Mouse (Mus musculus): ENCODE data around the gene Msantd1.
"Not testable (repeated sequence)": the region's sequence is repeated elsewhere in the genome, so short reads cannot be mapped to it uniquely, and the experiment has no call there.

The Msantd1 gene

GRCm38 (mm10) chr5:34907910-34908725, at the start of gene Msantd1:
Gene Msantd1, plus strand, starts transcription at chr5:34908012.
- DNase-seq (ENCODE audit: extremely low spot score, low spot score), result no peak

DNA sequence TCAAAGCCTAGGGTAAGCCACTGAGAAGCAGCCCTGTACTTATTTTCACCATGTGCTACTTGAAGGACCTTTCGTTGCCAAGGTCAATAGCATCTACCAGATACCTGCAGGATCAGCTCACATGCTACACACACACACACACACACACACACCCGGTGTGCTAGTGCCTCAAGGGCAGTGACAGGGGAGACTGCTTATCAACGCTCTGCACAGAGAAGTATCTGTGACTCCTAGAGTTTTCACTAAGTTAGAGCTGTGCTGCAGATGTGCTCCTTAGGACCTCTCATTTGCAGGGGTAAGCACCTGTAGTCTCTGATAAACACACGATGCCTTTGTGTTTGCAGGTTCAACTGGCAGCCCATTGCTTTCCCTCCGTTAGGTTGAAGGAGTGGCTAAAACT, 42.4 kb upstream of the Msantd1 start:
- no peak for DNase-seq (ENCODE audit: extremely low spot score, low spot score)

DNA sequence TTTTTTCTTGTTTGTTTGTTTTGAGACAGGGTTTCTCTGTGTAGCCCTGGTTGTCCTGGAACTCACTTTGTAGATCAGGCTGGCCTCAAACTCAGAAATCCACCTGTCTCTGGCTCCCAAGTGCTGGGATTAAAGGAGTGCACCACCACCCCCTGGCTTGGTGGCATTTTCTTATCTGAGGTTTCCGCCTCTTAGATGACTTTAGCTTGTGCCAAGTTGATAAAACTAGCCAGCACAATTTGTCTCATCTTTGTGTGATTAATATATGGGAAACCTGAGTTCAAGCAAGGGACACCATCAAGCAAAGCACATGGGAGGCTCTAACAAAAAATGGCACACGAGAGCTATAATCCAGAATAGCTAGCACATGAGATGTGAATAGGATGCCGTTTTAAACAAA, 27.5 kb upstream of the Msantd1 start:
- not testable (repeated sequence) for DNase-seq (ENCODE audit: extremely low spot score, low spot score)

- no peak for DNase-seq (ENCODE audit: extremely low spot score, low spot score)
These were observed 26.8 kb upstream of the Msantd1 start for GRCm38 (mm10) chr5:34881023-34881422.

GRCm38 (mm10) chr5:34885250-34885649, 22.6 kb upstream of the Msantd1 start:
- no peak for DNase-seq (ENCODE audit: extremely low spot score, low spot score)

- DNase-seq (ENCODE audit: extremely low spot score, low spot score), result no peak
These were observed 18.6 kb upstream of the Msantd1 start for GRCm38 (mm10) chr5:34889252-34889651.

DNA sequence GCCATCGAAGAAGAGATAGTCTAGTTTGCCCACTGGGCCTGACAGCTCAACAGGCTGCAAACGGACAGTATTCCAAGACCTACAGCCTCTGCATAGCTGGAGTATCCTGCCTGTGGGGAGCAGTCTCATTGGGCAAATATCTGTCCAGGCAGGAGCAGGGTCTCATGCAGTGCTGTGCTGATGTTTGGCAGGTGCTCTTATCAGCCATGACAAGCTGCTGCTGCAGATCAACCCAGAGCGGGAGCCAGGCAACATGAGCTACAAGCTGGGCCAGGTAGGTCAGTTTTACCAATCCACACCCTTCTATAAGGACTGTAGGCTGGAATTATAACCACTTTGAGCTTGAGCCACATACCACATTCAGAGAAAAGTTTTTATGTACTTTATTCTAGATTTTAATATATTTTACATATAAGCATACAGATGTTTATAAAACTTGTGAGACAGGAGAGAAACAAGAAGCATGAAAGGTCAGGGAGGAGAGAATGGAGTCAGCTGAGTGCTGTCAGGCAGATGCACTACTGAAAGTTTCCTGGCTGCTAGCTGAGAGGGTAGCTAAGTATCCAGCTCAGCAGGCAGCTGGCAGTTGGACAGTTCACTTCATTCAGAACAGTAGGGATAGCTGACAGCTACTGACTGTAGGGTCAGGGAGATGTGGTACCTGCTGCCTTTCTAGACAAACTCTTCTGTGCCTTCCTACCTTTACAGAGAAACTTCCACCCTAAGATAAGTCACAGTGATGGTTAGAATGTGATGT, 10.9 kb upstream of the Msantd1 start:
- DNase-seq (ENCODE audit: extremely low spot score, low spot score), result no peak

- no peak for DNase-seq (ENCODE audit: extremely low spot score, low spot score)
These were observed 7.9 kb upstream of the Msantd1 start for GRCm38 (mm10) chr5:34899787-34900469.

DNA sequence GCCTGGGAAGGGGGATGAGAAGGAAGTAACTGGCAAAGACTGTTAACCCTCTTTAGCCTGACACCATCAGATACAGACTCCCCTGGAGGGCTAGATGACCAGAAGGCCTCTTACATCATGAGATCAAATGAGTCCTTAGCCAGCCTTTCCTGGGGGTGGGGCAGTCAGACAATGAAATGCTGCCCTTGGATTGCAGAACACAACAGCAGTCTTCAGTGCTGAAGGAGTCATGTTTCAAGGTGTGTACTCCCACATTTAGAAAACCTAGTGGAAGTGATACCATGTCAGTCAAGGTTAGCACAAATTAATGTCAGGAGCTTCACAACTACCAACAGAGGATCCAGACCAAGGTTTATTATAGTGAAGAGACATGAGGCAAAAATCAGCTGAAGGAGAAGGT, 5.4 kb upstream of the Msantd1 start:
- no peak for DNase-seq (ENCODE audit: extremely low spot score, low spot score)

- no peak for DNase-seq (ENCODE audit: extremely low spot score, low spot score)
These were observed 4.9 kb upstream of the Msantd1 start for GRCm38 (mm10) chr5:34902811-34903385.

GRCm38 (mm10) chr5:34904412-34904811, 3.4 kb upstream of the Msantd1 start:
- DNase-seq (ENCODE audit: extremely low spot score, low spot score), result no peak

DNA sequence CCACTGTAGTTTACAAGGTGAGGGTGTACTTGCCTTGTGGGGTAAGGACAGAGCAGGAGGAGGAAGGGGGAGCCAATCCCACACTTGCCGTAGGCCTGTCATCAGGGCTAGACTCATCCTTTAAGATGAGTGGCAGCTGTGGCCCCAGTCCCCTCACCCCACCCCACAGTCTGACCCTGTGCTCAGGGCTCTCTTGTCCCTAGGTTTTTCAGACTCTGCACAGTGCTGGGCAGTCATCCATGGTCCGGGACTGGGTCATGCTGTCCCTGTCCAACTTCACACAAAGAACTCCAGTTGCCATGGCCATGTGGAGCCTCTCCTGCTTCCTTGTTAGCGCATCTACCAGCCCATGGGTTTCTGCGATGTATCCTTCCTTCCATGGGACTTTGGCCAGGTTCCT, 582 bp upstream of the Msantd1 start:
- no peak for DNase-seq (ENCODE audit: extremely low spot score, low spot score)

- no peak for DNase-seq (ENCODE audit: extremely low spot score, low spot score)
These were observed 1.2 kb downstream of the Msantd1 start for GRCm38 (mm10) chr5:34908726-34909633.

DNA sequence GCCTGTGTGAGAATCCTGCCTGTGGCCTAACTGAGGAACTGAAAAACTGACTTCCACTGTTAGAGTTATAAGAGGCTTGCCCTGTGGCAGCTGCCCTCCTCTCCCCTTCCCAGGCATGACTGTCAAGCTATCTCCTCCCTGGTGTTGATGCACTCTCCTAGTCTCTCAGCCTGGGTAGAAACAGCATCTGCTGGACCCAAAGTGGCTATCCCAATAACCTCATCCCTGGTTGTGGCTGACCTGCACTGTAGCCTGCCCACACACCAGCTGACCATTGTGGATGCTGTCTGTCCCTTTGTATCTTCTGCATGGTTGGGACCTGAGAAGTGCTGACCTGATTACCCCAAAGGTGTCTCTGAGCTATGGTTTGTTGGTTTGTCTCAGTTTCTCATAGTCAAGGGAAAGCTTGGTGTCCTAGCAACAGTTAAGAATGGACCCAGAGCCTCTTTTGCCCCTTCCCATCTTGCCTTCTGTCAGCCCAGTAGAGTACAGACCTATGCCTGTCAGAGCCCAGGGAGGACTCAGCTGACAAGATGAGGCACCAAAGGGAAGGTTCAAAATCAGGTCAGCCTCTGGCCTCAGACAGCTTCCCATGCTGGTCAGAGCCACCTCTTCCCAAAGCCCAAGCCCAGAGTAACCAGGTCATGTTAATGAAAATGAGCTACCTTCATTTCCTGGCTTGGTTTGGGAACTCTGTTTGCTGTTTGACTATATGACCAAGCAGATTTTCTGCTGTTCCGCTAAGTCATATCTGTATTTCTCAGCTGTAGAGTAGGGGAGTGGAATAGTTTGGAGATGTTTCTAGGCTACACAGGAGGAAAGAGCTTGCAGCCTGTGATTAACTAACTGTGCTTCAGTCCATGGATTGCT, 2.1 kb downstream of the Msantd1 start:
- DNase-seq (ENCODE audit: extremely low spot score, low spot score), result no peak

DNA sequence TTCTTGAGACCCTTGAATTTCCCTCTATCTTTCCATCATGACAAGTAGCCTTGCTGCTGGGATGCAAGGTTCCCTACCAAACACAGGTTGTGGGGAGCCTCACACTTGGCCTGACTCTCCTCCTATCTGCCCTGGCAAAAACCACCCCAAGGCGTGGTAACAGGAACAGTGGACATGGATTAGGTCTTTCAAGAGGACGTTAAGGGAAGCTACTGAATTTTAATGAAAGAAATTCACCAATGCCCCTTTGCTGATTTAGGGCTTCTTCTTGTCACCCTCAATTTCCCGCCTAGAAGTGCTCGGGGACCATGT, 2.6 kb downstream of the Msantd1 start:
- DNase-seq (ENCODE audit: extremely low spot score, low spot score), result no peak

GRCm38 (mm10) chr5:34915801-34916200, 8.0 kb downstream of the Msantd1 start:
- DNase-seq (ENCODE audit: extremely low spot score, low spot score), result peak; percentile 68

DNA sequence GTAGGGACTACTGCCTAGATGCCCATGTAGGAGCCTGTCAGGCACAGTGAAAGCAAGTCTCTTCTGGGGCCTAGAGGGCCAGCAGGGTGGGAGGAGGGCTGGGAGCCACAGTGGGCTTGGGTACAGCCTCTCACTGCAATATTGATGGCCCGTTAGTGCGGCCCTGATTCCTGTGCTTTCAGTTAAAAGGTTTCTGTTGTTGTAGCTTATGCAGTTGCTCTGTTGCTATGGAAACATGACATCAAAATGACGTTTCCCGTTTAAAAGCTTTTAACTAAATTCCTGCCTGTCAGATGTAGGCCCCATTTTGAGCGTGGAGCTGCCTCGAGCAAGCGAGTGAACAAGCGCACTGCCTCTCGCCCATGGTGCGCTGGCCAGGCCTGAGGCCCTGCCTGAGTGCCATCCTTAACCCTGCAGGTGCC, 9.4 kb downstream of the Msantd1 start:
- DNase-seq (ENCODE audit: extremely low spot score, low spot score), result no peak

GRCm38 (mm10) chr5:34918785-34919184, 11.0 kb downstream of the Msantd1 start:
- no peak for DNase-seq (ENCODE audit: extremely low spot score, low spot score)

GRCm38 (mm10) chr5:34922531-34922930, 14.7 kb downstream of the Msantd1 start:
- no peak for DNase-seq (ENCODE audit: extremely low spot score, low spot score)

DNA sequence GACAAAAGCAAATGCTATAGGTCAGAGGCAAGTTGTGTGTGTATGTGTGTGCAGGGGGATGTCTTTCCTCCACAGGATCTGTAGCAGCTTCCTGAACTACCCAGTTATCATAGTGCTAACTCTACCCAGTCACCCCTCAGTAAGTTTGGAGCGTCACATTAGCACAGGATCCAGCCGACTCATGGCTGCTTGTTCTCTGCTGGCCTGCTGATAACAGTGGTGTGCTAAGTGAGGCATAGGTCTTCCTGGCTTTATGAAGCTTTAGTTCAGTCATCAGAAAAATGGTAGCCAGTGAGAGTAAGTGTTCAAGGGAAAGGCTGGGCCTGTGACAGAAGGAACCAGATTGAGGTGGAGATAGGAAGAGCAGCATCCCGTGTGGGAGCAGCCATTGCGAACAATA, 16.1 kb downstream of the Msantd1 start:
- no peak for DNase-seq (ENCODE audit: extremely low spot score, low spot score)
